ENCODE assay signal across 12 mouse cellular contexts in genomic region chr8:77436013-77436990, GRCm38 (mm10).
DNase-seq lines count a peak whose midpoint lies in the region; TF ChIP-seq lines count a peak whose summit lies in the region.
"Had no signal": no experiment of that assay in that cellular context is flagged by ENCODE, and none has a peak within 500 bp of the region (broad histone marks: within the 10 kb centered on the region; RNA-seq: fewer than 3 reads in every experiment).

No protein-coding gene starts in this region.

- H3K27ac ChIP-seq in gastrocnemius, adult 2 months: peak overlapping the region; percentile 74
- peak overlapping the region; percentile 71 for H3K27ac ChIP-seq in testis, adult 2 months (ENCODE audit: control insufficient read depth, insufficient read depth, low read depth, low read length)
- H3K27ac ChIP-seq: hindbrain, postnatal 0 days had no signal

- H3K27me3 ChIP-seq in testis, adult 2 months (ENCODE audit: control insufficient read depth, insufficient read depth, low read length): no peaks in the 10 kb centered on the region

- no peaks in the 10 kb centered on the region for H3K36me3 ChIP-seq in testis, adult 2 months (ENCODE audit: control insufficient read depth, insufficient read depth, low read length)

- intact Hi-C loops in gastrocnemius, adult 2 months (cut with DNase I): no loop called here
- intact Hi-C loops in left cerebral cortex, postnatal 25 days (cut with DNase I): no loop called here

- H3K4me1 ChIP-seq in testis, adult 2 months (ENCODE audit: control insufficient read depth, insufficient read depth, low read length): peaks cover 11% of the 10 kb centered on the region

- no peak for DNase-seq in gastrocnemius, adult 2 months
- DNase-seq in gastrocnemius, postnatal 10 days: no peak
- DNase-seq in testis, postnatal 14 days (ENCODE audit: low spot score): no peak
- peak; percentile 50 to 63 for DNase-seq in kidney, postnatal 36 days
- no peak for DNase-seq in left cerebral cortex, postnatal 25 days (ENCODE audit: low spot score in 2 of 2)
- DNase-seq in urinary bladder, adult 18-20 months (ENCODE audit: low spot score in 2 of 2): no peak
- DNase-seq in adrenal gland, postnatal 4 days (ENCODE audit: low spot score in 2 of 2): no peak
- DNase-seq: cerebellum, adult 11-12 months; left cerebral cortex, postnatal 4 days had no signal

- no peak overlapping the region for H3K4me3 ChIP-seq in gastrocnemius, adult 2 months
- H3K4me3 ChIP-seq in testis, adult 2 months (ENCODE audit: control insufficient read depth, low read depth, low read length): no peak overlapping the region
- H3K4me3 ChIP-seq: erythroblast, embryonic 14.5 days had no signal

- no peak for TF ChIP-seq CTCF in gastrocnemius, adult 2 months (IDR thresholded peaks at IDR 0.05)
- TF ChIP-seq CTCF in testis, adult 2 months (IDR thresholded peaks at IDR 0.05; ENCODE audit: control insufficient read depth, insufficient read depth, insufficient replicate concordance, low read depth, low read length): no peak

- no peak for TF ChIP-seq POLR2A in testis, adult 2 months (IDR thresholded peaks at IDR 0.05; ENCODE audit: control insufficient read depth, low read depth, low read length)

Comparison
In these comparisons a context has a peak if more than half of its experiments do, and no peak if none do; other contexts are left out.
1. DNase-seq: peak in kidney, postnatal 36 days (2 of 2); none in gastrocnemius, adult 2 months (single experiment), gastrocnemius, postnatal 10 days (single experiment), testis, postnatal 14 days (single experiment), left cerebral cortex, postnatal 25 days (0 of 2), urinary bladder, adult 18-20 months (0 of 2) and adrenal gland, postnatal 4 days (0 of 2).